Mouse (Mus musculus) midbrain, embryonic 12.5 days (tissue): Measurements from ENCODE around the gene Ascl1. TPM values are rescaled to one million over a fixed set of nuclear protein-coding genes. Genes with fewer than 3 reads are reported as not detected.

Source experiments
- ATAC-seq: fragments of 200-750 bp; cut with Nextera tagmentation; 2 replicates; pipeline ENCODE4 v1.8.0; 2017; ENCODE audit warnings: low read depth, moderate TSS enrichment, moderate library complexity; ENCODE audit not compliant: low FRiP score
- H3K27ac ChIP-seq: fragments of 300-500 bp; sonication (generic); replicated peaks from 2 replicates; pipeline ENCODE4 v1.5.1; 2016; ENCODE audit warnings: mild to moderate bottlenecking
- H3K27me3 ChIP-seq: fragments of 300-500 bp; sonication (generic); 2 replicates; pipeline ENCODE4 v1.6.1; 2016; ENCODE audit warnings: mild to moderate bottlenecking
- H3K36me3 ChIP-seq: fragments of 300-500 bp; sonication (generic); 2 replicates; pipeline ENCODE4 v1.6.1; 2016
- H3K4me1 ChIP-seq: fragments of 300-500 bp; sonication (generic); 2 replicates; pipeline ENCODE4 v1.6.1; 2016
- H3K4me2 ChIP-seq: fragments of 300-500 bp; sonication (generic); replicated peaks from 2 replicates; pipeline ENCODE4 v1.6.1; 2016; ENCODE audit warnings: mild to moderate bottlenecking, moderate library complexity
- H3K4me3 ChIP-seq: fragments of 300-500 bp; sonication (generic); 2 replicates; pipeline ENCODE4 v1.5.1; 2016; ENCODE audit warnings: mild to moderate bottlenecking
- H3K9ac ChIP-seq: fragments of 300-500 bp; sonication (generic); replicated peaks from 2 replicates; pipeline ENCODE4 v1.6.1; 2016; ENCODE audit warnings: mild to moderate bottlenecking, moderate library complexity
- H3K9me3 ChIP-seq: fragments of 300-500 bp; sonication (generic); 2 replicates; pipeline ENCODE4 v1.6.1; 2016; ENCODE audit warnings: mild to moderate bottlenecking
- WGBS: fragments of 180-500 bp; shearing (Covaris S2); methylation state at CpG from one replicate; pipeline ENCODE4 v1.1.7; 2016; 5-methylcytosine and 5-hydroxymethylcytosine counted together
- polyA plus RNA-seq: library from polyadenylated mRNA; unstranded; fragments of >200 nt; fragmentation: Nextera tagmentation; extraction: Ambion mirVana; gene quantifications from 2 replicates; pipeline ENCODE4 v1.2.1, GENCODE M21; 2016

The Ascl1 gene
- polyA plus RNA-seq, 1 experiment from 2014 or later = 113 TPM

- Histone ChIP-seq H3K9ac (peak overlapping the region; percentile 98), H3K27ac (peak overlapping the region; percentile 98), H3K9me3 (no peaks in the 10 kb centered on the region; the same call in 1 of the 2 replicates), H3K4me3 (peak overlapping the region; percentile 94), H3K27me3 (peaks cover 42% of the 10 kb centered on the region), H3K4me2 (peak overlapping the region; percentile 62), H3K36me3 (no peaks in the 10 kb centered on the region), H3K4me1 (peaks cover 31% of the 10 kb centered on the region)
- peak; percentile 42; the same call in 1 of the 2 replicates for ATAC-seq
- under 1% methylated on average over 15 of the region's 18 CpGs for WGBS
Measured at GRCm38 (mm10) chr10:87494596-87494995, 1.1 kb upstream of the Ascl1 start.

DNA sequence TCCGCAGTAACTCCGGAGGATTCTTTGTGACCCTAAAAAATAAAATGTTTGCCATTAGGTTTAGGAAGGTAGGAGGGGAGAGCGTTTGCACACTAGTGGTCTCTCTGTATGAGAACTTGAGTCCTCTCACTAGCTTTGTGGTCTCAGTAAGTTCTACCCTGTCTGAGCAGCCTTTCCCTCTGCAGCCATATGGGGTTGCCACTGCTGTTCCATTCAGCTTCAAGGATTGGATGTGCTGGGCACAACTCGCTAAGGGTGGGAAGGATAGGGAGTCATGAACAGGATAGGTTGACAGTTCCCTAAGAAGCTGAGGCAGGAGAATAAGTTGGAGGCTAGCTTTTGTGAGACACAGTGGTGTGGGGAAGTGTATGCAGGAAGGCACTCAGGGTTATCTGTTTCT lies 716 bp upstream of the Ascl1 start:
- ATAC-seq = no peak

DNA sequence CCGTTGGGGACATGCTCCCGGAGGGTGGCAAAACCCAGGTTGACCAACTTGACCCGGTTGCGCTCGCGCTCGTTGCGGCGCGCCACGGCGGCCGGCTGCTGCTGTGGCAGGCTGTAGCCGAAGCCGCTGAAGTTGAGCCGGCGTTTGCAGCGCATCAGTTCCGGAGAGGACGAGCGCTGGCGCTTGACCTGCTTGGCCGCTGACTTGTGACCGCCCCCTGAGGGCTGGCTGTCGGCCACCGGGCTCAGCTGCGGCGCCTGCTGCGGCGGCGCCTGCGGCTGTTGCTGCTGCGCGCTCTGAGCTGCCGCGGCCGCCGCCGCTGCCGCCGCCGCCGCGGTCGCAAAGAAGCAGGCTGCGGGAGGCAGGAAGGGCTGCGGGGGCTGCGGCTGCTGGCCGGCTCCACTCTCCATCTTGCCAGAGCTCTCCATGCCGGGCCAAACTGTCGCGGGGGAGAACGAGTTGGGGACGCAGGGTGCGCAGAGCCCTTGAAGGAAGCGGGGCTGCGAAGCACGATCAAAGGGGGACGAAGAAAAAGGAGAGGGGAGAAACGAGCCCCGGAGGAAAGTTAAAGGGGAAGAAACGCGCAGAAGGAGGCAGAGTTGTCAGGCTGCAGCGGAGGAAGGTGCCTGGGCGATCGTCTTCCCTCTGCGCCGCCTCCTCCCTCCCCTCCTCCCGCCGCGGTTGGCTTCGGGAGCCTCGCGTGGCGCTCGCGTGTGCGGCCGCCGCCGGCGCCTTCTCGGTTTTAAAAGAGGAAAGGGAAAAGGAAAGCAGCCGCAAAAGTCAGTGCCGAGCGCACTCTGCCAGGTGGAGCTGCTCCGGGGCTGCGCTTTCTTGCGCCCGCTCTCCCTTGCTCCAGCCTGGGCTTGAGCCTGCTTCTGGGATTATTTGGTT lies 554 bp downstream of the Ascl1 start:
- peak; percentile 7 for ATAC-seq
- under 1% methylated on average over 66 of the region's 90 CpGs for WGBS
- H3K27me3 ChIP-seq = peaks cover 29% of the 10 kb centered on the region

More for the DNA sequence above, 716 bp upstream of the Ascl1 start:
- Histone ChIP-seq H3K27me3 (peaks cover 40% of the 10 kb centered on the region), H3K4me1 (peaks cover 35% of the 10 kb centered on the region), H3K27ac (peak overlapping the region; percentile 98), H3K9me3 (no peaks in the 10 kb centered on the region; the same call in 1 of the 2 replicates), H3K4me2 (peak overlapping the region; percentile 62), H3K9ac (peak overlapping the region; percentile 98; the same call in 1 of the 2 replicates), H3K36me3 (no peaks in the 10 kb centered on the region), H3K4me3 (peak overlapping the region; percentile 94)
- 0% methylated on average over 4 of the region's 4 CpGs for WGBS

DNA sequence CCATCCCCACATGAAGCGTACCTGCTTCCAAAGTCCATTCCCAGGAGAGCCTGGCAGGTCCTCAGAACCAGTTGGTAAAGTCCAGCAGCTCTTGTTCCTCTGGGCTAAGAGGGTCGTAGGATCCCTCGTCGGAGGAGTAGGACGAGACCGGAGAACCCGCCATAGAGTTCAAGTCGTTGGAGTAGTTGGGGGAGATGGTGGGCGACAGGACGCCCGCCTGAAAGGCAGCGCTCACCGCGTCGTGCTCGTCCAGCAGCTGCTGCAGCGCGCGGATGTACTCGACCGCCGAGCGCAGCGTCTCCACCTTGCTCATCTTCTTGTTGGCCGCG lies 1.2 kb downstream of the Ascl1 start:
- ATAC-seq = no peak
- 0% methylated on average over 26 of the region's 26 CpGs for WGBS
- peaks cover 54% of the 10 kb centered on the region for H3K4me1 ChIP-seq

More for the DNA sequence above, 554 bp downstream of the Ascl1 start:
- Histone ChIP-seq H3K27ac (peak overlapping the region; percentile 98), H3K9me3 (no peaks in the 10 kb centered on the region; the same call in 1 of the 2 replicates), H3K4me3 (peak overlapping the region; percentile 94), H3K36me3 (no peaks in the 10 kb centered on the region), H3K9ac (peak overlapping the region; percentile 98), H3K4me1 (peaks cover 48% of the 10 kb centered on the region), H3K4me2 (peak overlapping the region; percentile 62)

GRCm38 (mm10) chr10:87491485-87492040 lies 1.9 kb downstream of the Ascl1 start:
- Histone ChIP-seq H3K9me3 (no peaks in the 10 kb centered on the region), H3K27me3 (peaks cover 28% of the 10 kb centered on the region), H3K36me3 (no peaks in the 10 kb centered on the region), H3K4me1 (peaks cover 61% of the 10 kb centered on the region), H3K27ac (peak overlapping the region; percentile 98), H3K4me3 (peak overlapping the region; percentile 94), H3K4me2 (peak overlapping the region; percentile 62), H3K9ac (peak overlapping the region; percentile 98)
- WGBS = 3% methylated on average over 11 of the region's 11 CpGs
- no peak for ATAC-seq

More for the DNA sequence above, 1.2 kb downstream of the Ascl1 start:
- H3K36me3 ChIP-seq = no peaks in the 10 kb centered on the region
- peak overlapping the region; percentile 62 for H3K4me2 ChIP-seq
- H3K27ac ChIP-seq = peak overlapping the region; percentile 98
- H3K27me3 ChIP-seq = peaks cover 32% of the 10 kb centered on the region
- peak overlapping the region; percentile 98 for H3K9ac ChIP-seq
- H3K4me3 ChIP-seq = peak overlapping the region; percentile 94
- no peaks in the 10 kb centered on the region for H3K9me3 ChIP-seq

- Histone ChIP-seq H3K9me3 (no peaks in the 10 kb centered on the region), H3K4me2 (peak overlapping the region; percentile 62), H3K9ac (peak overlapping the region; percentile 59), H3K4me3 (peak overlapping the region; percentile 94), H3K4me1 (peaks cover 71% of the 10 kb centered on the region), H3K27me3 (peaks cover 21% of the 10 kb centered on the region), H3K36me3 (no peaks in the 10 kb centered on the region), H3K27ac (peak overlapping the region; percentile 93)
- ATAC-seq = no peak
- 2% methylated on average over 2 of the region's 2 CpGs for WGBS
Measured at GRCm38 (mm10) chr10:87490328-87490727, 3.1 kb downstream of the Ascl1 start.

DNA sequence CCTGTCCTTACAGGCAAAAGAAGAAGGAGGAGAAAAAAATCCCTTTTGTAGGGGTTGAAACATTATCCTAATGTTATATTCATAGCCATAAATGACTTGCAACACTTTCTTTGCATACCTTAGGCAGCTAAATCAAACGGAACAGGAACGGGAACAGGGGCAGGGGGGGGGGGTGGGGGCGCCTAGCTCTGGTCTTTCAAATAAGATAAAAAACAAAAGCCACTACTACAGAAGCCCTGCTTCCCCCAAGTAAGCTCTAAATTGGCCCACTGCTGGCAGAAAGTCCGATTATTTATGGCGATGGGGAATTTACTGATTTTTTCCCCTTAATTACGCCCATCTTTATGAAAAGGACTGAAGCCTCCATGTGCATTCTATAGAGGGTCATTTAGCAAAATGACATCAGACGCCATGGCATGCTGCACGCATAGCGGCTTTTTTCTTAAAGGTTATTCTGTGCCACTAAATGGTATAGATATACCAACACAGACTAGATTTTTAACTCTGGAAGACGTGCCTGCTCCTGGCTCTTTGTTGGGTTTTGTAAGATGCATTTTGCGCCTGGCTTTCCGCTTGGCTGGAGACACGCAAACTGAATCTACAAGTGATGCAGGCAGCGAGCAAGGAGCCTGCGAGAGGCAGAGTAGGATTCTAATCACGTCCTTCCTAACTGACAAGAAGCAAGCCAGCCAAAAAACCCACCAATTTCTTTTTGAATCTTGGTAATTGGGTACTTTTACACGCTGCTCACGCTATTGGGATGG lies 4.0 kb downstream of the Ascl1 start:
- peaks cover 71% of the 10 kb centered on the region for H3K4me1 ChIP-seq
- no peaks in the 10 kb centered on the region for H3K36me3 ChIP-seq
- H3K9ac ChIP-seq = peak overlapping the region; percentile 44; the same call in 1 of the 2 replicates
- ATAC-seq = 0 out of 2 replicates have a peak, but pooled peaks have one; percentile 3
- peak overlapping the region; percentile 93 for H3K27ac ChIP-seq
- under 1% methylated on average over 18 of the region's 18 CpGs for WGBS
- H3K4me3 ChIP-seq = peak overlapping the region; percentile 25
- no peaks in the 10 kb centered on the region for H3K9me3 ChIP-seq
- peak overlapping the region; percentile 62 for H3K4me2 ChIP-seq
- H3K27me3 ChIP-seq = 0 out of 2 replicates have a peak, but pooled peaks cover 16% of the 10 kb centered on the region

- Histone ChIP-seq H3K9me3 (no peaks in the 10 kb centered on the region), H3K4me3 (peak overlapping the region; percentile 28), H3K27me3 (0 out of 2 replicates have a peak, but pooled peaks cover 13% of the 10 kb centered on the region), H3K4me2 (peak overlapping the region; percentile 62), H3K4me1 (peaks cover 68% of the 10 kb centered on the region), H3K9ac (no peak overlapping the region; the same call in 1 of the 2 replicates), H3K27ac (peak overlapping the region; percentile 93), H3K36me3 (no peaks in the 10 kb centered on the region)
- under 1% methylated on average over 16 of the region's 16 CpGs for WGBS
- ATAC-seq = peak; percentile 76
Measured at GRCm38 (mm10) chr10:87488429-87489145, 4.9 kb downstream of the Ascl1 start.

DNA sequence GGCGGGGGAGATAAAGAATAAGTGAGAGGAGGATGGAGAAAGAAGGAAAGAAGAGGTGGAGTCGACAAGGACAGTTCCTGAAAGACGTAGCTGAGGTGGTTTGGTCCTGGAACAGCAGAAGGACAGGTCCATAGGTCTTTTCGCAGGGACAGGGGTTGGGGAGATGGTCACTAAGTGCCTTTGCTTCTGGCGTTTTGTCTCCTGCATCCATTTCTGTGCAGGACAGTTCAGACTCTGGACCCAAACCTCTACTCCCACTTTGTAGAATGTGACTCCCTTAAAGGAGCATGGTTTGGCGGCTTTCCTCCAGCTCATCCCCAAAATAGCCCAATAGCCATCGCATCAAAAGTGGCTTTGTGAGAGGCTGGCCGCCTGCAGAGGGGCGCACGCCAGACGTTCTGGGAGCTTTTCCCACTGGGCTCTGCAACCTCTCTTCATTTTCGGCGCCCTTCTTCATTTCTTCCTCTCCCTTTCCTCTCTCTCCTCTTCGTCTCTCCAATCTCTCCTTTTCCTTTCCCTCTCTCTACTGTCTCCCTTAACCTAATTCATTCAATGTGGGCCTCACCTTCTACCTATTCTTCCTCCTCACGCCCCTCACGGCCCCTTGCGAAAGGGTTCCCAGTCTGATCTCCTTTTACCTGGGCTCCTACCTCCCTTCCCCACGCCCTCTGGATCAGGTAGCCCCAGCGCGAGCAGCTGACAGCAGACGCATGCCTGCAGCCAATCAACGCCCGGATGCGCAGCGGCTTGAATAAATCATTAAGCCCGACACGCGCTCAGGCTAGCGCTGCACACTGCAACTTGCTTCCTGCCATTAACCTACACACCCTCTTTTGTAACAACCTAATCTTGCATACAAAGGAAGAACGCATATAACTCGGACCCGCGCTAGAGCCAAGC lies 7.5 kb downstream of the Ascl1 start:
- whole genome bisulfite sequencing = under 1% methylated on average over 33 of the region's 33 CpGs
- Histone ChIP-seq H3K4me1 (peaks cover 58% of the 10 kb centered on the region), H3K36me3 (no peaks in the 10 kb centered on the region), H3K4me3 (peak overlapping the region; percentile 42), H3K4me2 (peak overlapping the region; percentile 77), H3K9ac (peak overlapping the region; percentile 46), H3K9me3 (no peaks in the 10 kb centered on the region), H3K27ac (peak overlapping the region; percentile 77), H3K27me3 (0 out of 2 replicates have a peak, but pooled peaks cover 18% of the 10 kb centered on the region)
- ATAC-seq = peak; percentile 31; the same call in 1 of the 2 replicates
